Mouse (Mus musculus): ENCODE measurements around the gene Znhit2.

The Znhit2 gene

Small RNA genes lying within 50 kb of the gene (microRNA-seq; reads per million reads assigned to microRNA genes)
- gene Mir6988: 1.0 to 2.2 reads per million in 2 experiments

Measured in adrenal gland (tissue).